Mouse (Mus musculus) spleen, embryonic (tissue): ENCODE measurements around the gene Cep170b.

ENCODE experiments used
- CTCF ChIA-PET: fragments of 350-600 bp; sonication (Branson Sonifier 250); formaldehyde crosslinking; loops from one replicate; lab custom pipeline; 2022; lab: Charles Lee

The Cep170b gene

DNA sequence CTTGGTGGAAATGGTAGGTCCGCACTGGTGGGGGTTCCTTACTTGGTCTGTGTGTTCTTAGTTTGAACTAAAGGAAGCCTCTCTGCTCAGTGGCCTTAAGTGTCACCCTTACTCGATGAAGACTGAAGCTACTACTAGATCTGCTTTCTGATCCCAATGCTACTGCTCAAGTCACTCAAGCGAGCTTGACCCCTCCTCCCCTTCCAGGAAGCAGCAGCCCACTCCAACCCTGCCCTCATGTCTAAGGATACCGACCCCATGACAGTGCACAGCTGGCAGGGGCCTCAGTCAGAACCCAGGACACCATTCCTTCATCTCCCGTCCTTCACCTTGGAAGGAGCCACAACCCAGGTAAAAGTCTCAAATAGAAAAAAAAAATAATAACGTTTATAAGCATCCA is at the start of gene Cep170b:
Gene Cep170b, plus strand, starts transcription at position 240 of the 400 bp plus-strand sequence.
- CTCF ChIA-PET = no interaction called here

GRCm38 (mm10) chr12:112670718-112671393 is 49.4 kb upstream of the Cep170b start:
- CTCF ChIA-PET = interaction anchor here (0.6 to 1.1 kb wide), 3 partner anchors 41 to 404 kb away, joined by 3 to 5 read pairs (median 4); partner anchors contain the start of gene Tex22

GRCm38 (mm10) chr12:112671891-112672290 is 48.4 kb upstream of the Cep170b start:
- CTCF ChIA-PET = interaction anchor here (0.6 to 1.1 kb wide), 3 partner anchors 42 to 403 kb away, joined by 3 to 5 read pairs (median 4); partner anchors contain the start of gene Tex22

GRCm38 (mm10) chr12:112672744-112673575 is 47.3 kb upstream of the Cep170b start:
- CTCF ChIA-PET = interaction anchor here (0.6 kb wide), 1 partner anchor 27 kb away, joined by 3 read pairs; no protein-coding TSS in a partner anchor

GRCm38 (mm10) chr12:112673576-112674091 is 46.6 kb upstream of the Cep170b start:
- CTCF ChIA-PET = interaction anchor here (1.1 to 1.3 kb wide), 2 partner anchors 26 to 49 kb away, joined by 4 to 5 read pairs; no protein-coding TSS in a partner anchor

DNA sequence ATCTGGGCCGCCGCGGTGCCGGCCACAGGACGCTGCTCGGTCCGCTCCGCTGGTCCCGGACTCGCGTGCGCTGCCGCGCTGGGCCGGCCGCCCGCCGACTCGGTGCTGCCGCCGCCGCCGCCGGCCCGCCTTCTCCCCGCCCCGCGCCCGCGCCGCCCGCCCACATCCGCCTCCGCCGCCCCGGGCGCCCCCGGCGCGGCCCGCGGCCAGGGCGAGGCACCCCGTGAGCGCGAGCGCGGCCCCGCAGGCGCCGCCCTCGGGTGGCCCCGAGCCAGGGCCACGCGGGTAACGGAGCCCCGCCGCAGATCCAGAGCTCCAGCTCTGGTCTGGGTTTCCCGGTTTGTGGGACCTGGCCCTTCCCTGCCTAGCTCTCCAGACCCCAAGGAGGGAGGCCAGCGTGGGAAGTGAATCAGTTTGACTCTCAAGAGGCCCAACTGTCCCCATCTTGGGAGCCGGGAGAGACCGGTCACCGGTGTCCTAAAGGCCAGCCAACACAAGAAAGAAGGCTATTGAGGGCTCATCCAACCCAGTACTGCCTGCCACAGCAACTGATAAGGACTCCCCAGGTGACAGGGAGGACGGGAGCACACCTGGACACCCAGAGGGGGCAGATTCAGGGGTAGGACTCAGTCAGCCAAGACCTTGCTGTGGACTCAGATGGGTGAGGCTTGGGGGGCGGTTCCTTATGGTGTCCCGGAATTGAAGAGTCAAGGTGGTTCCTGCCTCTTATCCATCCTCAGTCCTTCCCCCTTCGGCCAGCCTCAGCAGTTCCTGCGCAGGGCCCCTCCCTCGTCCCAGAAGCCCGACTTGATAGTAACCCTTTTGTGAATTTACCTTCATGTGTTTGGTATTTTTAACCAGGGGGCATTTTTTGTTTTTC is 45.9 kb upstream of the Cep170b start, which contains the start of gene Akt1:
Gene Akt1, minus strand, starts transcription at position 753 of the 880 bp plus-strand sequence.
- CTCF ChIA-PET = interaction anchor here (1.0 to 1.3 kb wide), 3 partner anchors 18 to 50 kb away, joined by 3 to 5 read pairs (median 4); no protein-coding TSS in a partner anchor

DNA sequence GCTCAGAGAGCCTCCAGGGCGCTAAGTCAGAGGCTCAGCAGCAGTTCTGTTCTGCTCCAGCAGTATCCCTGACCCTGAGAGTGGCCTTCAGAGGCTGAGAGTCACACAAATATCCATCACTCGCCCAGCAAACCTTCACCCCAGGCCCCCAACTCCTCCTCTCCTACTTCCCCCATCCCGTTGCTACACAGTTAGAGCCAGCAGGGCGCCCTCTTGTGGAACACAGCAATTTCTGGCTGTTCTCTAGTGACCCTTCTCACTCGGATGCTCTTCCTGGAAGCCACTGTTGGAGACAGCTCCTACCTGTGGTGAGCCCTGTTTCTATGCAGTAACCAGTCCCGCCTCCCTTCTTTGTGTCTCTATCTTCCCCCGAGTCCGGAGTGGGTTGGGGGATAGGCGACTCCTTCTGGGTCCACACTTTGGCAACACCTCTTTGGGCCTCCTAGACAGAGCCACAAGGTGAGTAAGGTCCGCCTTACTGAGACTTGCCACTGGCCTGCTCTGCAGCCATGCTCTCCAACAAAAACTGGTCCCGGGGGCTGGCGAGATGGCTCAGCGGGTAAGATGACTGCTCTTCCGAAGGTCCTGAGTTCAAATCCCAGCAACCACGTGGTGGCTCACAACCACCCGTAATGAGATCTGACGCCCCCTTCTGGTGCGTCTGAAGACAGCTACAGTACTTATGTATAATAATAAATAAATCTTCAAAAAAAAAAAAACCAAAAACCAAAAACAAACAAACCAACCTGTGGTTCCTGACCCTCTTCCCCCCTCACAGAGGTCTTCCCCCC is 44.8 kb upstream of the Cep170b start:
- CTCF ChIA-PET = interaction anchor here (0.7 to 1.3 kb wide), 4 partner anchors 17 to 123 kb away, joined by 3 to 5 read pairs (median 3); no protein-coding TSS in a partner anchor

DNA sequence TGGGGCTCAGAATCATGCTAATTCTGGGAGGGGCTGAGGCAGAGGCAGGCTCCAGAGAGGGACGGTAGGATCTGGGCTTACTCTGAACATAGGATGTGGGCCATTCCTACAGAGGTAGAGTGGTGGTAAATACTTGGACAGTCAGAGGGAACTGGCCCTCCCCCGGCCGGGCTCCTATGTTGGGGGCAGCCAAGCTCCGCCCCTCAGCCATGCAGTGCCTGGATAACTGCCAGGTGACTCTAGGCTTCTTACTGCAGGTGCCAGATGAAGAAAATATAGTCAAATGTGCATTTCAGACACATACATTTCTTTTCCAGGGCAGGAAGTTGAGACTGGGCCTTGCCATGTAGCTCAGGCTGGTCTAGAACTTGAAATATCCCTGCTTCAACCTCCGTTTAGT is 43.2 kb upstream of the Cep170b start:
- CTCF ChIA-PET = interaction anchor here (1.0 kb wide), 2 partner anchors 13 to 17 kb away, joined by 4 read pairs; no protein-coding TSS in a partner anchor

- CTCF ChIA-PET = interaction anchor here (1.0 kb wide), 1 partner anchor 13 kb away, joined by 4 read pairs; no protein-coding TSS in a partner anchor
Observed at GRCm38 (mm10) chr12:112677943-112678554, 42.2 kb upstream of the Cep170b start.

DNA sequence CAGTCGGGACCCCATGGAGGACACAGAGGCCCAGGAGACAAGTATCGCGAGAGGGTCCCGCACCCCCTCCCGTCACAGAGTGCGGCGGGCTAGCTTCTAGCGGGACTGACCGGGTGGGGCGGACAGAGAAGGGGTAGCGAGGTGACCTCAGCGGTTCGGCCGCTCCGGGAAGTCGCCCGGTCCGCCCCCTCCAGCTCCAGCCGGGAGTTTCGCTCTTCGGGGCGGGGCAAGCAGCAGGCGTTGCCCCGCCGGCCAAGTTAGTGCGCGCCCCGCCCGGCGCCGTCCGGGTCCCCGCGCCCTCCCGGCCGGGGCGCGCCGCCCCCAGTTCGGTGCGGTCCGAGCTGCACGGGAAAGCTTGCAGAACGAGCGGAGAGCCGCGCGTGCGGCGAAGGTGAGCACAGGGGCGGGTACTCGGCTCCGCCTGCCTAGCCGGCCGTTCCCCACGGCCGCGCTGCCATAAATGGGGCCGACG is 41.7 kb upstream of the Cep170b start, which contains the start of gene Zbtb42:
Gene Zbtb42, plus strand, starts transcription at position 274 of the 472 bp plus-strand sequence.
- CTCF ChIA-PET = no interaction called here

DNA sequence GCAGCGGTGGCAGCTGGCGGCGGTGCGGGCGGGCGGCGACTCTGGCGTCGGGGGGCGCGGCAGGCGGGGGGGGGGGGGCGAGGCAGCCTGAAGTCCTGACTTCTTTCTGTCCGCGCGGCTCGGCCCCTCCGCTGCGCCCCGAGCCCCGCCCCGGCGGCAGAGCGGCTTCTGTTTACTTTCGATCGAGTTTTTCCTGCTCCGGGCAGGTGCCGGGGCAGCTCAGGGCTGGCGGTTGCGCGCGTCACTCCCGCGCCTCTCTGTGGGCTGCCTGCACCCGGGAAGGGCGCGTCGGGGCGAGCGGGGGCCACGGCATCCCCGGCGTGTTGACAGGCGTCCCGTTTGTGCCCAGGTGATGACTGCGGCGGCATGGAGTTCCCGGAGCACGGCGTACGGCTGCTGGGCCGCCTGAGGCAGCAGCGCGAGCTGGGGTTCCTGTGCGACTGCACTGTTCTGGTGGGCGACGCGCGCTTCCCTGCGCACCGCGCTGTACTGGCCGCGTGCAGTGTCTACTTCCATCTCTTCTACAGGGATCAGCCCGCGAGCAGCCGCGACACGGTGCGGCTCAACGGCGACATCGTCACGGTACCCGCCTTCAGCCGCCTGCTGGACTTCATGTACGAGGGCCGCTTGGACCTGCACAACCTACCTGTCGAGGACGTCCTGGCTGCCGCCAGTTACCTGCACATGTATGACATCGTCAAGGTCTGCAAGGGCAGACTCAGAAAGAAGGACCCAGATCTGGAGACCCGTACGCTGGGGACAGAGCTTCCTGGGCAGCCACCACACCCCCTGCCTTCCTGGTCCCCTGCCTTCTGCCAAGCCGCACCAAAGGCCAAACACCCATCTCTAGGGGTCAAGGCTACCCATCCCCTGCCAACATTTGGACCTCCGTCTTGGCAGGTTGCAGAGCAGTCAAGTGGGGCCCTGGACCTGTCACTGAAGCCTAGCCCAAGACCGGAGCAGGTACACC is 40.9 kb upstream of the Cep170b start:
- CTCF ChIA-PET = interaction anchor here (0.7 kb wide), 1 partner anchor 35 kb away, joined by 3 read pairs; the partner anchor contains the start of gene Siva1

GRCm38 (mm10) chr12:112683351-112683750 is 36.9 kb upstream of the Cep170b start:
- CTCF ChIA-PET = no interaction called here

GRCm38 (mm10) chr12:112688458-112688857 is 31.8 kb upstream of the Cep170b start:
- CTCF ChIA-PET = no interaction called here

GRCm38 (mm10) chr12:112693185-112694126 is 26.8 kb upstream of the Cep170b start:
- CTCF ChIA-PET = interaction anchor here (0.9 kb wide), 1 partner anchor 16 kb away, joined by 4 read pairs; no protein-coding TSS in a partner anchor

- CTCF ChIA-PET = interaction anchor here (0.9 kb wide), 1 partner anchor 17 kb away, joined by 4 read pairs; no protein-coding TSS in a partner anchor
Observed at GRCm38 (mm10) chr12:112694127-112694475, 26.2 kb upstream of the Cep170b start.

- CTCF ChIA-PET = no interaction called here
Observed at GRCm38 (mm10) chr12:112696806-112697425, 23.3 kb upstream of the Cep170b start.
